Mouse (Mus musculus) limb, embryonic 14.5 days (tissue): ENCODE results near the gene Tspan4. TPM values are rescaled to one million over a fixed set of nuclear protein-coding genes. Genes with fewer than 3 reads are reported as not detected.
A peak's percentile ranks its signal among the peaks of the same experiment; 100 is the strongest.

Experiments
- ATAC-seq: fragments of 200-750 bp; cut with Nextera tagmentation; 2 replicates; pipeline ENCODE4 v1.8.0; 2017; ENCODE audit warnings: low read depth, moderate number of reproducible peaks, moderate TSS enrichment; ENCODE audit not compliant: low FRiP score
- DNase-seq: peaks from one replicate; pipeline ENCODE4 v3.0.0-alpha.2; 2015; ENCODE audit warnings: low spot score
- H3K27ac ChIP-seq: fragments of 300-500 bp; sonication (generic); replicated peaks from 2 replicates; pipeline ENCODE4 v1.5.1; 2014; ENCODE audit warnings: low read depth, mild to moderate bottlenecking, low read length, moderate library complexity, mixed read lengths
- H3K27me3 ChIP-seq: fragments of 300-500 bp; sonication (generic); 2 replicates; pipeline ENCODE4 v1.6.1; 2014; ENCODE audit warnings: low read length, mixed read lengths; ENCODE audit not compliant: control insufficient read depth, insufficient read depth
- H3K36me3 ChIP-seq: fragments of 300-500 bp; sonication (generic); 2 replicates; pipeline ENCODE4 v1.6.1; 2014; ENCODE audit warnings: mild to moderate bottlenecking, low read length, moderate library complexity, mixed read lengths; ENCODE audit not compliant: control insufficient read depth, insufficient read depth
- H3K4me1 ChIP-seq: fragments of 300-500 bp; sonication (generic); 2 replicates; pipeline ENCODE4 v1.6.1; 2014; ENCODE audit warnings: antibody characterized with exemption, low read length, mixed read lengths; ENCODE audit not compliant: control insufficient read depth, insufficient read depth
- H3K4me2 ChIP-seq: fragments of 300-500 bp; sonication (generic); replicated peaks from 2 replicates; pipeline ENCODE4 v1.6.1; 2014; ENCODE audit warnings: low read depth, mild to moderate bottlenecking, low read length, moderate library complexity; ENCODE audit not compliant: severe bottlenecking
- H3K4me3 ChIP-seq: fragments of 300-500 bp; sonication (generic); replicated peaks from 2 replicates; pipeline ENCODE4 v1.5.1; 2014; ENCODE audit warnings: low read length
- H3K9ac ChIP-seq: fragments of 300-500 bp; sonication (generic); 2 replicates; pipeline ENCODE4 v1.6.1; 2014; ENCODE audit warnings: mild to moderate bottlenecking, low read depth, low read length, moderate library complexity; ENCODE audit not compliant: severe bottlenecking
- H3K9me3 ChIP-seq: fragments of 300-500 bp; sonication (generic); 2 replicates; pipeline ENCODE4 v1.6.1; 2016; ENCODE audit warnings: low read length; ENCODE audit not compliant: control insufficient read depth
- POLR2A ChIP-seq: fragments of 200-500 bp; IDR thresholded peaks from 2 replicates; pipeline ENCODE4 v1.8.0; 2012; ENCODE audit warnings: inconsistent platforms, mild to moderate bottlenecking, moderate library complexity, borderline replicate concordance; ENCODE audit not compliant: insufficient read depth, insufficient read length; ENCODE audit errors: extremely low read depth
- WGBS: fragments of 180-500 bp; shearing (Covaris S2); extraction: QIAGEN DNeasy Blood & Tissue Kit; methylation state at CpG from one replicate; pipeline ENCODE4 v1.1.7; 2014; 5-methylcytosine and 5-hydroxymethylcytosine counted together
- polyA plus RNA-seq, 2 experiments: library from polyadenylated mRNA; depleted of rRNA in 1 of 2; stranded (reverse) in 1 of 2; unstranded in 1 of 2; fragments of >200 nt; fragmentation: Nextera tagmentation in 1 of 2; extraction: Ambion mirVana in 1 of 2; gene quantifications; 2 replicates each; pipeline versions ENCODE4 v1.2.1 to v1.2.3; 2012 to 2014

The Tspan4 gene
- polyA plus RNA-seq, 2 experiments, result 77.9 to 101 TPM

GRCm38 (mm10) chr7:141519795-141520194, 44.8 kb downstream of the Tspan4 start:
- no peaks in the 10 kb centered on the region for H3K9me3 ChIP-seq
- no peak overlapping the region for H3K9ac ChIP-seq
- no peaks in the 10 kb centered on the region for H3K4me1 ChIP-seq
- 80% methylated on average over 1 of the region's 1 CpGs for WGBS
- H3K4me3 ChIP-seq, result no peak overlapping the region
- TF ChIP-seq POLR2A, result no peak
- no peak overlapping the region for H3K4me2 ChIP-seq
- no peak overlapping the region for H3K27ac ChIP-seq
- H3K36me3 ChIP-seq, result peaks cover 33% of the 10 kb centered on the region
- no peaks in the 10 kb centered on the region for H3K27me3 ChIP-seq
- ATAC-seq (no peak), DNase-seq (no peak)

- Histone ChIP-seq H3K9me3 (no peaks in the 10 kb centered on the region), H3K27ac (no peak overlapping the region), H3K9ac (no peak overlapping the region), H3K4me2 (no peak overlapping the region), H3K36me3 (peaks cover 31% of the 10 kb centered on the region), H3K4me3 (no peak overlapping the region), H3K4me1 (no peaks in the 10 kb centered on the region), H3K27me3 (no peaks in the 10 kb centered on the region)
- no peak for ATAC-seq
- no peak for DNase-seq
- TF ChIP-seq POLR2A, result no peak
- 30% methylated on average over 4 of the region's 4 CpGs for WGBS
Measured at GRCm38 (mm10) chr7:141523007-141523406, 48.0 kb downstream of the Tspan4 start.

GRCm38 (mm10) chr7:141524271-141524670, 49.2 kb downstream of the Tspan4 start:
- Histone ChIP-seq H3K4me3 (no peak overlapping the region), H3K27me3 (no peaks in the 10 kb centered on the region), H3K9ac (no peak overlapping the region), H3K9me3 (no peaks in the 10 kb centered on the region), H3K4me1 (no peaks in the 10 kb centered on the region), H3K4me2 (no peak overlapping the region), H3K36me3 (peaks cover 39% of the 10 kb centered on the region), H3K27ac (no peak overlapping the region)
- DNase-seq (no peak), ATAC-seq (no peak)
- TF ChIP-seq POLR2A, result no peak
- WGBS, result 81% methylated on average over 4 of the region's 4 CpGs

- peak; percentile 72 for DNase-seq
- Histone ChIP-seq H3K4me3 (no peak overlapping the region), H3K9me3 (no peaks in the 10 kb centered on the region), H3K4me2 (no peak overlapping the region), H3K27ac (no peak overlapping the region), H3K36me3 (peaks cover 44% of the 10 kb centered on the region), H3K4me1 (no peaks in the 10 kb centered on the region), H3K9ac (no peak overlapping the region), H3K27me3 (no peaks in the 10 kb centered on the region)
- peak; percentile 79 for ATAC-seq
- no peak for TF ChIP-seq POLR2A
- 55% methylated on average over 6 of the region's 6 CpGs for WGBS
Measured at GRCm38 (mm10) chr7:141524760-141525579, 49.9 kb downstream of the Tspan4 start.

GRCm38 (mm10) chr7:141525580-141525925, 50.5 kb downstream of the Tspan4 start:
- no peak overlapping the region for H3K9ac ChIP-seq
- H3K27me3 ChIP-seq, result no peaks in the 10 kb centered on the region
- no peak for TF ChIP-seq POLR2A
- H3K36me3 ChIP-seq, result peaks cover 42% of the 10 kb centered on the region
- H3K4me1 ChIP-seq, result no peaks in the 10 kb centered on the region
- no peak overlapping the region for H3K27ac ChIP-seq
- H3K4me2 ChIP-seq, result no peak overlapping the region
- ATAC-seq (no peak; the same call in 1 of the 2 replicates), DNase-seq (no peak)
- 85% methylated on average over 4 of the region's 4 CpGs for WGBS
- H3K9me3 ChIP-seq, result no peaks in the 10 kb centered on the region
- H3K4me3 ChIP-seq, result no peak overlapping the region
